Mouse (Mus musculus) T-helper 1 cell (primary cell): ENCODE results near the gene Olfr703.

Experiments
- in situ Hi-C: fragments of 300-600 bp; cut with MboI, MseI; formaldehyde crosslinking; loops from one replicate; pipeline ENCODE4 v1.15.1; 2025; ENCODE audit warnings: high pct_unique_total_duplicates

The Olfr703 gene

GRCm38 (mm10) chr7:106843060-106843459, at the start of gene Olfr703:
Gene Olfr703 (plus strand): TSS chr7:106843360.
- in situ Hi-C loops = no loop called here

DNA sequence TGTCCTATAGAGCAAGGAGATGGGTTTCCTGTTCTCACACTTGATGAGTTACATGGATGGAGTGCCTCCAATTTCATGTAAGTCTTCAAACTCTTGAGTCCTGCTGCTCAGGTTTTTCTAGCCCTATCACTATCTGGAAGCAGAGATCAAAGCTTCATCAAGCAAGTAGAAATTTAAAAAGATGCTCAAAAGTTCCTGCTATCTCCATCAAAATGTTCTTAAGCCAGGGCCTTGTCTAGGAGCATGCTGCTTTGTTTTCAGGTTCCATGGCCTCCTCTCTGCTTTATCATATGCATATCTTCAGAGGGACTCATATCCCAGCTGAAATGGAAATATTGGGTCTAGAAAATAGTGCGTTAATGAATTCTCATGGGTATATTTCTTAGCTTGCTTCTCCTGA, 34.4 kb upstream of the Olfr703 start, which contains the start of gene Olfr700:
Gene Olfr700, minus strand, starts transcription at position 101 of the 400 bp plus-strand sequence.
- in situ Hi-C loops = loop anchor here (25.0 kb wide), 1 partner anchor 446 kb away; no protein-coding TSS in a partner anchor

GRCm38 (mm10) chr7:106813829-106814228, 29.3 kb upstream of the Olfr703 start, which contains the start of gene Olfr701:
Gene Olfr701 (plus strand): TSS chr7:106814129.
- in situ Hi-C loops = loop anchor here (10.0 to 25.0 kb wide), 2 partner anchors 229 to 452 kb away; no protein-coding TSS in a partner anchor

GRCm38 (mm10) chr7:106815775-106816174, 27.4 kb upstream of the Olfr703 start:
- in situ Hi-C loops = loop anchor here (10.0 to 25.0 kb wide), 2 partner anchors 231 to 453 kb away; no protein-coding TSS in a partner anchor

DNA sequence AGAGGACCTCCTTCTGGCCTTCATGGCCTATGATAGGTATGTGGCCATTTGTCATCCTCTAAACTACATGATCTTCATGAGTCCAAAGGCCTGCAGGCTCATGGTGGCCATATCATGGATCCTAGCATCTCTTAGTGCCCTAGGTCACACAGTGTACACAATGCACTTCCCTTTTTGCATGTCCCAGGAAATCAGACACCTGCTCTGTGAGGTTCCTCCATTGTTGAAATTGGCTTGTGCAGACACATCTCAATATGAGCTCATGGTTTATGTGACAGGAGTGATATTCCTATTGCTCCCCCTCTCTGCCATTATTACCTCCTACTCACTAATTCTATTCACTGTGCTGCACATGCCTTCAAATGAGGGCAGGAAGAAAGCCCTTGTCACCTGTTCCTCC, 24.7 kb upstream of the Olfr703 start:
- in situ Hi-C loops = loop anchor here (10.0 to 25.0 kb wide), 2 partner anchors 234 to 456 kb away; no protein-coding TSS in a partner anchor

- in situ Hi-C loops = no loop called here
These were observed 9.4 kb upstream of the Olfr703 start, which contains the start of gene Olfr702 for GRCm38 (mm10) chr7:106833793-106834192. Gene Olfr702 (minus strand): TSS chr7:106833893.

GRCm38 (mm10) chr7:106862885-106863284, 19.7 kb downstream of the Olfr703 start, which contains the start of gene Olfr704:
Gene Olfr704 (plus strand): TSS chr7:106863185.
- in situ Hi-C loops = no loop called here

- in situ Hi-C loops = no loop called here
These were observed 33.6 kb downstream of the Olfr703 start, which contains the start of gene Olfr705 for GRCm38 (mm10) chr7:106876791-106877190. Gene Olfr705 (minus strand): TSS chr7:106876891.

- in situ Hi-C loops = no loop called here
These were observed 44.9 kb downstream of the Olfr703 start, which contains the start of gene Olfr706 for GRCm38 (mm10) chr7:106888062-106888461. Gene Olfr706 (minus strand): TSS chr7:106888162.
